Mouse (Mus musculus) MN1 (cell line): ENCODE data around the gene Srprb.

ENCODE experiments used
- DNase-seq: peaks from one replicate; pipeline ENCODE4 v3.0.0-alpha.2; 2016; ENCODE audit warnings: low spot score

Srprb gene

DNA sequence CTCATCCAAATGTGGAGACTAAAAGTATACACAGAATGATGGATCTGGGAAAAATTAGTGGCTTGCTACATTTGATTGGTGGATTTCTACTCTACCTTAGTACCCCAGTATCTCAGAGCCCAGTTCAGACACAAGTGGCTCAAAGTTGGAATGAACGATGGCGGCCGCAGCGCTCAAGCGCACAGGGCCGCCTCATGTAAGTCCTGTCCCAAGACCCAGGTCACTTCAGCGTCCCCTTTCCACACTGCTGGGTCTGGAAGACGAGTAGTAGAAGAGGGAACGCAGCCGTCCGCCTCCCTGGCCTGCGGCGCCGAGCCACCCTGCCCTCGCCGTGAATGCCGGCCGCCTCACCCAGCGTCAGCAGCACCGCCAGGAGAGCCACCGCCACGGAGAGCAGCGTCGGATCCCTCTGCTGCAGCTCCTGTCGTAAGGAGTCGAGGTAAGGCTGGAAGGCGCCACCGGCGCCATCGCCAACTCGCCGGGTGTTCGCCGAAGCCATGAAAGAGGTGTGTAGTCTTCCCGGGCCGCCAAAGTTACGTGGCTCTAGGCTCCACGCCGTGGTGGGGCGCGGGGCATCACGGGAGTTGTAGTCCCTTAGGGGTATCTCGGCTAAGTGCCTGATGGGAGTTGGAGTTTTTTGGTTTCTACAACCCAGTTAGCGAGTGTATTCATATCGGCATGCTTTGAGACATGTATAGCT, at the start of gene Srprb:
Gene Srprb, minus strand, starts transcription at position 577 of the 700 bp plus-strand sequence.
- DNase-seq: peak; percentile 91

DNA sequence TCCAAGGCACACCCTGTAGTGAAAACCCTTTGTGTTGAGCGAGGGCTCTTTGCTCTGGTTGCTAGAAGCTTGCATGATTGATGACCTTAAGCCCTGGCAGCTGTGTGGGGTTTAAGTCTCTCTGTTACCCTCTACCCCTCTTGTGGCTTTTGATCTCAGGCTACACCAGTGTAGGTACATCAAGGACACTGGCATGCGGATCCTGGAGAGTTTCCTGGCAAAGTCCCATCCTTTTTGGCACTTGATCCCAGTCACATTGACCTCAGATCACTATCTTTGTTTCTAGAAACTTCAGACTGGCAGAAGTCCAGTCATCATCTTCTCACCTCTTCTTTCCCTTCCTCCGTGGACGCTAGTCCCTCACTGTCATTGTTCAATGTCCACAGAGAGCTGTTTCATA, 46.7 kb upstream of the Srprb start:
- DNase-seq: no peak

DNA sequence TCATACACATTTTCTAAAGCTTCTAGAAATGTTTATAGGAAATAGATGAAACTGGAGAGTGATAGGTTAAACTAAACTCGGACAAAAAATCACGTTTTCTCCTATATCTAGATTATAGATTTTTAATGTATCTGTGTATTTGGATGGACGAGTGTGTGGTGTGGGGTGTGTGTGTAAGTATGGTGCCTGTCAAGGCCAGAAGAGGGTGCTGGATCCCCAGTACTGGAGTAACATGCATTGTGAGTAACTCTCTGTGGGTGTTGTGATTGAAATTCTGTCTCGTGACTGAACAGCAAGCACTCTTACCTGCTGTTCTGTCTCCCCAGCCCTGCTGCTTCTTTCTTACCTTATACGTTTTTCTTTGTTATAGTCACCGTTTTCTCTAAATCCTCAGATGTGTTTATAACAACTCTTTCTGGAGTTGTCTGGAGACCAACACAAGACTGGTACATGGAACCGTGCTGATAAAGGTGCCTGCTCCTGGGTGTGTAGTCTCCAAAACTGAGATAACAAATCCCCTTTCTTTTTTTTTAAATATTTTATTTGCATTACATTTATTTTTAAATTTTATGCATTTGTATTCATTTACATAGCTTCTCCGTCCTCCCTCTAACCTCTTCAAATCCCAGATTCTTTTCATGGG, 44.7 kb upstream of the Srprb start:
- no peak for DNase-seq

DNA sequence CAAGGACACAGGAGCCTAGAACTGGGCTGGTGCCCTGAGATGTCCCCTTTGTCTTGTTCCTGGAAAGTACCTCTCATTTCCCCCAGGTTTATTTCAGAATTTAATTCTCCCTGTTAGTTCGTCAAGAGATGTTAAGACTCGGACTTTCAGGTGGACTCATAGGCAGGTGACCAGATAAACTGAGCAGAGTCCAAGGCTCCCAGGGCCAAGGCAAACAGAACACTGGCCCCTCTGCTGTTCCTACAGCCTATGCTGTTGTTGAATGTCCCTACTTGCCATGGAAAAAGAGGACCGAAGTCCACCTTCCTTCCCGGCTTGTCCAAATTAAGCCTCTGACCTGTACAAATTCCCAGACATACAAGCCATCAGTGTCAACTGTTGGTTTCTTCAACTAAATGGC, 41.7 kb upstream of the Srprb start:
- no peak for DNase-seq

DNA sequence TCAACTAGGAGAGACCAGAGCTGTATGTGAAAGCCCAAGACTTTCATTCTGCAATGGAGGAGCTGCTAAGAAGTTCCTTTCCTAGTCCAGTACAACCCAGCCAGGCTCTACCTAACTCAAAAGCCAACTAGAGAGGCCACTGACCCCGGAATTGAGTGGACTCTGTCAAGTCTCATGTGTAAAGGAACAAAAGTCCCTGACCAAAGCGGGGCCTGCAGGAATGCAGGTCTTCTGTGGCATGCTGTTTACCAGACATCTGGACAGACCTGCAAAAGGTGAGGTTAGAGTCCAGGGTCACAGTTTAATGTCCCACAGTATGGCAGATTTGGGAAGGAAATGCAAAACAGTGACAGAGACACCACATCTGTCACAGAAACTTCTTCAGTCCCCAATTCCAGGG, 39.3 kb upstream of the Srprb start:
- no peak for DNase-seq

DNA sequence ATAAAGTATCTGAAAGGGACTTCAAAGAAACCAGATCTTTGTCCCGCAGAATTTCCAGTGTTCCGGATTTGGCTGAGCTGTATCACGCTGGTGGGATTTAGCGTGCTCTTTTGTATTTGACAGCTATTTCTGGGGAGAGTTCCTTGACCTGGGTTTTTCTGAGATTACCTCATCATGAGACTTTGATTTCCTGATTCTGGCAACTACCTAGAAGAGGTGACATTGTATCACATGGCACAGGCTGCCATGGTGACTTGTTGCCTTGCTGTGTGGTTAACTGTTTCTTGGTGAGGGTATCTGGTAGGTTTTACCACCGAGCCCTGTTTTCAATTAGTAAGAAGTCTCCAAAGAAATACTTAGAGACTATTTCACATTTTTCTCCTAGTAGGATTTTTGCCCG, 37.5 kb upstream of the Srprb start:
- no peak for DNase-seq

DNA sequence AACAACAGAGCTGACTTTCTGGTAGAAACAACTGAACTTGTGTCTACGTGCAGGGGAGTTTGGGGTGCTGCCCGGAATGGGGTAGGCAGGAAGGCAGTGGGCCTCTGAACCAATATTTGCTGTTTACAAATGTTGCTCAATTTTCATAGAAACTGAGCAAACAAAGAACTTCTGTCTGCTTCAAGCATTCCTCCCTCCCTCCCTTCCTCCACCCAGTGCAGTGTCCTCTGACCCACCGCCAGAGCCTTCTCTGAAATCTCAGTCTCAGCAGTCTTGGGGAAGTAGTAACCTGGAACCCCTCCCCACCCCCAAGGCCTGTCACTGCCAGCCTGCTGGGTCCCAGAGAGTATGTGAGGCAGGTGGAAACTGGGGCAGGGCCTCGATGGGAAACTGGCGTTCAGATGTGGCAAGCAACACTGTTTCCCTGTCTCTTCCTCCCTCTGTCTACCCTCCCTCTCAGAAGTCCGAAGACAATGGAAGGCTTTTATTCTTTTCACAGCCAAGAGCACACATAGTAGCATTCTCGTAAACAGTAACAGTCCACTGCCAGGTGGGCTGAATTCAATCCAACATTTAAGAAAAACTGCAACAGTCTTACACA, 32.7 kb upstream of the Srprb start:
- no peak for DNase-seq

DNA sequence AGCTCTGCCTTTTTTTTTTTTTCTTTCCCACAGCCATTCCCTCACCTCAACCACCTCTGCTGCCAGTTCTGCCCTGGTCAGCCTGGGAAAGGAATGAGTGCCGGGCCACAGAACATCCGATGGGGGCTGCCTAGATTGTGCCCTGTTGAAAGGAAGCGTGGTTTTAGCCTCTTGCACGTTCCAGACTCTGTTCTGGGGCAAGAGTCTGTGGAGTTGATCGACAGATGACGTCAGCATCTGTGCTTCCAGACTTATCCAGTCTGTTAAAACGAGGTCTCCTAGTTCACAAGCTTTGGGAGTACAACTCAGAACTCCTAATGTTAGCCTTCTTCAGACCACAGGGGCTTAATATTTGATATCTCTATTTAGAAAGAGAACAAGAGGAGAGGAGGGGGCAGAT, 32.1 kb upstream of the Srprb start:
- no peak for DNase-seq

DNA sequence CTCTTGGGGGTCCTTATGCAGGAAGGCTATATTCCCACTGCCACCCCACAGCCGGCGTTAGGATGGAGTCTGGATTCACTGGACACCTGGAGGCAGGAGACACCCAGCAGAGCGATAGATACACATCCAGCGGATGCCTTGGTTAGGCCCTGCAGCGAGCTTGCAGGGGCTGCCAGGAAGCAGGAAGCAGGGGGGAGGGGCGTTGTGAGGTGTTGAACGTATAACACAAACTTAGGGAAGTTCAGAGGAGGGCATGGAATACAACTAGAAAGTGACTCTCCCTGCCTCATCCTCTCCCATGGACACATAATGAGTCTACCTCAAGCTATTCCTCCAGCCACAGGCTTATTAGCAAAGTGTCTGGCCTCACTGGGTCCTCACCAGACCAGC, 31.1 kb upstream of the Srprb start:
- no peak for DNase-seq

DNA sequence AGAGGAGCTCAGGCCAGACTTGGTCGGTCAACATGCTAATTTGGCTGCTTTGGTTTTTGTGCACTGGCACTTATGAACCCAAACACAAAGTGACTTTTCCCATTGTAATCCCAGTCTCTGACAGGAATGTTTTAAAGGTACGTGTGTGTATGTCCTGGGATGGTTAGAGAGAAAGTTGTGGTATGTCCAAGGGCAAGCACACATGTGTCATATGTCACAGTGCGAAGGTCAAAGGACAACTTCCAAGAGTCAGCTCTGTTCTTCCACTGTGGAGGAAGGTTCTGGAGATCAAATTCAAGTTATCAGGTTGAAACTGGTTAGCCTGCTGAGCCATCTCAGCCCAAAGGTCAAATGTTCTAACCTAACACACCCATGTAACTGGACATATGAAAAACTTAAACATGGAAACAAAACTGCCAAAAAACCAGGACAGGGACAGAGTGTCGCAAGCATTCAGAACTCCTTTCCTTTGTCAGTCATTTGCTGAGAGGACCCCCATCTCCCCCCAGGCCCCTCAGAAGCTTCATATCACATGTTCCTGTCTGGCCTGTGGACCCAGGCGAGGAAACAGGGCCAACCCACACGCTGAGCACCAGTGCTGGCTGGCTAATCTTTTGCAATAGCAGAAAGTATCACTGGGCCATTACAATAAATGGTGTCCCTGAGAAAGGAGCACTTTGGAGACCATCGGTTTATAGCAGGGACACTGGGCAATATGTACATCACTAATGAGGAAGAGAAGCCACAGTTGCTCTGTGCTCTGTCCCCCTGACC, 30.5 kb upstream of the Srprb start:
- DNase-seq: no peak

DNA sequence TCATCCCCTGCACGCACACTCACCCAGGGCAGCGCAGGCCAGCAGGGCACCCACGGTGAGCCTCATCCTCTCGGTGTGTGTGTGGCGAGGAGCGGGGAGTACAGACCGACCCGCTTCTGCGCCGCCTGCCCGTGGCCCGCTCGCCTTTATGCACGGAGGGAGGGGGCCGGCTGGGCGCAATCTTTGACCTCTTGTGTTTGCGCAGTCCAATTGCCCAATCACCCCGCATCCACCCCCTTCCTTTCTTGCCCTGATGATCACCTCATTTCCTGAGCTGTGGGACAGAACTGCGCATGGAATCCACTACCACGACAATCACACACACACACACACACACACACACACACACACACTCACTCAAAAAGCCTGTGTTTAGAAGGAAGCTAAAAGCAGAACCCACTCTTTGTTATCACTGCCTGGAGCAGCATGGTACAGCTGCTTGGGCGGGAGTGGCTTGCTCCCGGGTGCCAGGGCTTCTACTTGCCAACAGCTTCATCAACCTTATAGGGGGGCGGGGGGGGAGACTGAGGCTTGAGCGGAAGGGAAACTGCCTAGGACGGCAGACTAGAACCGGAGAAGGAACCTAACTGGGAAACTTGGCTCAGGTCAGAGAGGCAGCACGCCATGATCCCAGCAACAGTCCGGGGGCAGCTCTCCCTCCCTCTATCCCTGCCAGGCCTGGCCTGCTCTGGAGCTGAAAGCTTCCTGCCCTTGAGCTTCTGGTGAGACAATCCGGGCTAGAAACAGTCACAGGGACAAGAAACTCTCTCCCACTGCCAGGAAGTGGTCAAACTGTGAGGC, 28.4 kb upstream of the Srprb start, which contains the start of the genes Gm20425 and Trf:
Gene Gm20425, minus strand, starts transcription at position 157 of the 801 bp plus-strand sequence.
Gene Trf, minus strand, starts transcription at position 294 of the 801 bp plus-strand sequence.
- no peak for DNase-seq

DNA sequence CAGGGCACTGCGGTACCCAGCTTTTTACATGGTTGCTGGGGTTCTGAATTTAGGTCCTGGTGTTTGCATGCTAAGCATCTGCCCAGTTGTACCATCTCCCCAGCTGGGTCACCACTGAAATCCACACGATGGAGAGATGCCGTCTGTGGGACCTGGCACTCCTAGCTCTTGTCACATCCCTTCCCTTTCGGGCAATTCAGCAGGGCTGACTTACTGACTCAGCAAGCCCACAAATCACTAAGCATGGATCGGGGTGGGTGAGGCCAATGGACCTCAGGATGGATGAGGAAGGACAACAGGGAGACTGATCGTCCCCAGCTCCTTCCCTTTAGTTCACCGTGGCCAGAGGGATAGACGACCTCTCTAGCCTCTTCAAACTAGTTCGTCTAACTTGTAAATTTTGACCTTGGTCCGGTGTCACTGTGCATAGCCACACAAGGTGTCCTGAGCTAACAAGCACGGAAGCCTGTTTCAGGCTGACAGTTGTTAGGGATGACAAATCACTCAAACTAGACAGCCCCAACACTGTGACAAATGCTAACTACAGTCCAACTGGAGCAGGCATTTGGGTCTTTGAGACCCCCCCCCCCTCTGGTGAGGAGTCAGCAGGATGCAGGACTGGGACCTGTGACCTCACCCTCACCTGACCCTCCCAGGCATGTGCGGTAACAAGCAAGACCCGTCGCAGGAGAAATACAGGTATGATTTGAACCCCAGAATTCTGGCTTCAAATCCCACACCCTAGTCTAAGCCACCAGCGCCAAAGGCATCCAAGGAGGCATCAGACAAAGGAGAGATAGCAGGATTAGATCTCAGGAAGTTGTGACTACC, 27.3 kb upstream of the Srprb start:
- DNase-seq: no peak

DNA sequence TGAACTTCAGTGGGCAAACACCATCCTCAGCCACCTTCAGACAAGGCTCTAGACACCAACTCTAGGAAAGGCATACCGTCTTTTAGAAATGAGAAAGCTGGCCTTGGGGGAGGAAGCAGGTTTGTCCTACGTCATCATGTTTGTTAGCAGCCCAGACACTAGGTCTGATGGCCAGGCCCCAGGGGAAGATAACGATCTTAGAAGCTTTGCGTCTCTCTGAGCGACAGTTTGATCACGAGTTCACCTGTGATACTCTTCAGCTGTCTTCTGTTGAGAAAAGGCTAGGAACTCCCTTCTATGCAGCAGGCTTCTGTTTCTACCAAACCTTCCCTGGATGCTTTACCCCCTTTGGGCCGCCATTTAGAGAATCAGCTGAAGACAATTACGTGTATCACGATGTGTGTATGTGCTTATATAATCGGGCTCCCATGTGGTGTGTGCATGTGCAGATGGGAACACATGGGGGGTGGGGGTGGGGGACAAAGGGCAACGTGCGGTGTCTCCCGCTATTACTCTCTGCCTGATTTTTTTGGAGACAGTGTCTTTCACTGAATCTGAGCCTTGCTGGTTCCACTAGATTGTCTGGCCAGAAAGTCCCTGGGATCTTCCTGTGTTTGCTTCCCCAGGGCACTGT, 26.6 kb upstream of the Srprb start:
- no peak for DNase-seq

DNA sequence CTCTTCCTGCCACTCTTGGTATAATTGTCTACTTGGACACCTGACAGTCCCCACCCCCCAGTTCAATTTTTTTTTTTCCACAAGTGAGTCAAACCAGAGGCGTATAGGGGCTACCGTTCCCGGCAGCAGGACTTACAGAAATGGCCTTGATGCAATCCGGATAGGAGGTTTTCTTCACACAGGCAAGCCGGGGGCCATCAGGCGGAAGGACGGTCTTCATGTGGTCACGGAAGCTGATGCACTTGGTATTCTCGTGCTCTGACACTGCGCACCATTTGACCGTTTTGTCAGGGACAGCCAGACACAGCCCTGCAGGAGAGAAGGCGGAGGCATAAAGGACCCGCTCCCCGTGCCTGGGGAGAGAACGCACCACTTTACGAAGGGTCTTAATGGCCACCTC, 25.8 kb upstream of the Srprb start:
- no peak for DNase-seq

DNA sequence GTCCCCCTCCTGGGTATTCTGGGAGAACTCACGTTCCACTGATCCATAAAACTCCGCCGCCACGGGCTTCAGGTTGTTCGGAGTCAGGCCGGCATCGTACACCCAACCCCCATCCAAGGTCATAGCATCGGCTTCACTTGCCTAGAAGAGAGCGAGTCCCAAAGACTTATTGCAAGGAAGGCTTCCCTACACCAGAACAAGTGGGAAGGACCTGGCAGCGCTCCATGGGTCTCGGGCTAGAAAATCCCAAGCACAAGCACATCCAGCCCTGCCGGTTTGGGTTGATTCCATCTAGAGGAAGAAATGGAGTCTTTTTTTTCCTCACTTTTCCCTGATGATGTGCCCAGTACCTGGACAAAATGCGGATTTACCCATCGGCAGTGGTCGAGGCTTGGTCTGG, 24.9 kb upstream of the Srprb start:
- DNase-seq: no peak

DNA sequence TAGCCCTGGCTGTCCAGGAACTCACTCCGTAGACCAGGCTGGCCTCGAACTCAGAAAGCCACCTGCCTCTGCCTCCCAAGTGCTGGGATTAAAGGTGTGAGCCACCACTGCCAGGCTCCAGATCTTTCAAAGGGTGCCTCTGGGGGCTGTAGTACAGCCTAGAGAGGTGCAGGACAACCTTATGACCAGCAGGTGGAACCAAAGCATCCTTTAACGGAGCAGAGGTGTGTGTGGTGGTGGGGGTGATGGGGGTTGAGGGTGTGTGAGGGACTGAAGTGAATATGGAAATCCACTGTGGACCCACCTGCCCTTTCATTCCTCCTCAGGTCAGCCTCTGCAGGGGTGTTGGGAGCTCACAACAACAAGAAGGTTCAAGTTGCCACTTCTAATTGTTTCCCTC, 23.5 kb upstream of the Srprb start:
- DNase-seq: no peak

DNA sequence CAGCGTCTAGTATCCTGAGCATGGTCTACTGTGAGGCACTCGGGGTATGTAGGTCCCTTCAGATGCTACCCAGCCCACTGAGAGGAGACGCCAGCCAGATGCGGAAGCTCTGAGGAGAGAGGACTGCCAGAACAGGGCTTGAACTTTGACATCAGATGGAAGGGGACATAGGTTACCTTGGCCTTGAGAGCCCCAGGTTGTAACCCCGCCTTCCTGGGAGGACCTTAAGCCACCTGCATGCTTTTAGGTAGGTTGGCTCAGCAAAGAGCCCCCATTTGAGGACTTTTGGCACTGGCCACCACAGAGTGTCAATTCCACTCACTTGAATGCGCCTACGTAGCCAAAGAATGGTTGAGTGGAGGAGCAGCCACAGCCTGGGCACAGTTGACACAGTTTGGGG, 22.8 kb upstream of the Srprb start:
- no peak for DNase-seq

DNA sequence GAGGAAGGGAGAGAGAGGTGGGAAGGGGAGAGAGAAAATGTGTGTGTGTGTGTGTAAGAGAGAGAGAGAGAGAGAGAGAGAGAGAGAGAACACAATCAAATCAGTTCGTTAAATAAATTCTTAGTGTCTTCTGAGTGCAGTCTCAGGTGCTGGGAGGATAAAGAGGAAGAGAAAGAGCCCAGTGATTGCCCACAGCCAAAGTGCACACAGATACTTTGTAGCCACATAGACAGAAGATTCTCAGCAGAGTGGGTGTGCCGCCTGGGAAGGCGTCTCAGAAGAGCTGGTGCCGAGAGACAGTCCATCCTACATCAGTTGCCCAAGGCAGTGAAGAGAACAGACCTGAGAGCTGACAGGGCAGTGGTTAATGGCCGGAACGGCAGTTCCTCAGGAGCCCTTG, 12.3 kb upstream of the Srprb start:
- DNase-seq: no peak

DNA sequence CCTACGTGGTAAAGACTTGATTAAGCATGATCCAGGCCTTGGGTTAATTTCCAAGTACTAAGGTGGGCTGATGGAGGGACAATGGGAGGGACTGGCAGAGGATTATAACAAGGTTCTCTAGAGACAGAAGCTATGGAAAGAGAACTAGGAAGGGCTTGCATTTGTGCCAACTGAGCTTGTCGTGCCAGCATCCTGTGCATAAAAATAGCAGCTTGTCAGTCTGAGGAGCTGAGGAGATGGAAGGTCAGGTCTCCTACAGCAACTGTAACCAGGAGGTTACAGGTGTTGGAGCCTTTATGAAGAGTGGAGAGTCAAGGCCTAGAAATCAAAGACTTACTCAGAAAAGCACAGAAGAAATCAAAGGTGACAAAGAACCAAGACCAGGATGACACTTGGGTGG, 11.7 kb upstream of the Srprb start:
- DNase-seq: no peak

DNA sequence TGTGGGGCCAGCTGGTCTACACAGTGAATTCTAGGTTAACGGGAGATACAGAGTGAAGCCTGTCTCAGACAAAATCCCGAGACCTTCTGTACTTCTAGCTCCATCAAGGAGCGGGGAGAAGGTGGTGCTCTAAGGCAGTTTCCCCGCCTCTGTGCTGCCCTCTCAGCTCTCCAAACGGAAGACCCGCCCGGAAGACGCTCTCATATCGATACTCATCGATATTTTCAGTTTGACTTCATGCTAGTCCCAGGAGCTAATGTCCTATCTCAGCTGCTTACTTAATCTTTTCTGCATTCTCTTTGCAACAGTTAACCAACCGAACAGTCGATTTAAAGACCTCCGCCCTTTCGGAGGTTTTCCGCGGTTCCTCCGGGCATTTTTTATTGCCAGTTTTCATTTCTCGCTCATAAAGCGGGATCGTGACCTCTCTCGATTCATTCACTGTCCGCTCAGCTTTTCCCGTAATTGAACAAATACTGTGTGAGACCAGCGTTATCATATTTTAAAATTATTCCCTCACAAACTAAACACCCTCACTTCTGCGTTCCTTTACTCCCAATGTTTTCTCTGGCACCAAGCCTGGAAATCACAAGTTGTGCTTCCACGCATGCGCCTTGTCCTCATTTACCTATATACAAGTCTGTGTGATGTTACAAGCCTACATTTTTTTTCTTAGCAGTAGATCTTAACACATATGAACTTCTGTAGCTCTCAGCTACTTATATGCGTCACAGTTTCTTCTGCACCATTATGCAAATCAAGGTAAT, 10.9 kb upstream of the Srprb start:
- no peak for DNase-seq
